Mouse (Mus musculus): Measurements from ENCODE around the gene Zbtb41. TPM values are rescaled to one million over a fixed set of nuclear protein-coding genes. Genes with fewer than 3 reads are reported as not detected.
"Not testable (repeated sequence)": the region's sequence is repeated elsewhere in the genome, so short reads cannot be mapped to it uniquely, and the experiment has no call there.

Zbtb41 gene
- polyA plus RNA-seq, 1 experiment, result 8.4 TPM

DNA sequence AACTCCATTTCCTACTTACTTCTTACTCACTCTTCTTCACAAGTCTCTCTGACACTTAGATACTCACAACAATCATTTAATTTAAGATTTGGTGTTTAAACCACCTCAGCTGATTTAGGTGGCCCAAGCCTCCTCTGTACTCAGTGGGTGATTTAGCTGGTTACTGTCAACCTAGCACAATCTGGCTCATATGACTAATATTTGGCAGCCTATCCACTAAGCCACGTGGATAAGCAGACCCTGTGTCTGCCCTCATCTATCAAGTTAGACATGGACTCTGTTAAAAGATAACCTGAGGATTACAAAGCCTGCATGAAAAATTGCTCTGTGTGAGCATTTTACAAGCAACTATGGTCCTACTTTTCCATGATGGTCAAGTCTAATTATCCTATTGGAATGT, 25.5 kb upstream of the Zbtb41 start:
- peak; percentile 87 for DNase-seq
- WGBS, result 13% methylated on average over 1 of the region's 1 CpGs
- H3K4me3 ChIP-seq (ENCODE audit: insufficient read depth, low read depth, low read length), result no peak overlapping the region

GRCm38 (mm10) chr1:139405766-139406165, 16.3 kb upstream of the Zbtb41 start:
- no peak for DNase-seq
- Histone ChIP-seq H3K27ac (ENCODE audit: insufficient read depth, low read depth, low read length) (no peak overlapping the region), H3K36me3 (ENCODE audit: control insufficient read depth, insufficient read depth, low read length) (no peaks in the 10 kb centered on the region), H3K4me3 (ENCODE audit: insufficient read depth, low read depth, low read length) (no peak overlapping the region), H3K4me1 (ENCODE audit: control insufficient read depth, insufficient read depth, low read length) (no peaks in the 10 kb centered on the region), H3K27me3 (replicated peaks; ENCODE audit: control insufficient read depth, insufficient read depth, low read length) (no peaks in the 10 kb centered on the region)
- TF ChIP-seq CTCF (conservative IDR thresholded peaks at IDR 0.05; ENCODE audit: insufficient read depth, insufficient read length, low read depth, low read length), result no peak
- TF ChIP-seq POLR2A (IDR thresholded peaks at IDR 0.05; ENCODE audit: low read depth, low read length), result no peak

More for the DNA sequence above, 25.5 kb upstream of the Zbtb41 start:
- H3K36me3 ChIP-seq (ENCODE audit: control insufficient read depth, insufficient read depth, low read length), result no peaks in the 10 kb centered on the region
- TF ChIP-seq POLR2A (IDR thresholded peaks at IDR 0.05; ENCODE audit: low read depth, low read length), result no peak
- TF ChIP-seq CTCF (conservative IDR thresholded peaks at IDR 0.05; ENCODE audit: insufficient read depth, insufficient read length, low read depth, low read length), result no peak
- H3K27me3 ChIP-seq (replicated peaks; ENCODE audit: control insufficient read depth, insufficient read depth, low read length), result no peaks in the 10 kb centered on the region
- H3K4me1 ChIP-seq (ENCODE audit: control insufficient read depth, insufficient read depth, low read length), result no peaks in the 10 kb centered on the region
- no peak overlapping the region for H3K27ac ChIP-seq (ENCODE audit: insufficient read depth, low read depth, low read length)

- H3K4me3 ChIP-seq (ENCODE audit: insufficient read depth, low read depth, low read length), result no peak overlapping the region
- 58% methylated on average over 5 of the region's 5 CpGs for WGBS
- no peak for TF ChIP-seq POLR2A (IDR thresholded peaks at IDR 0.05; ENCODE audit: low read depth, low read length)
- TF ChIP-seq CTCF (conservative IDR thresholded peaks at IDR 0.05; ENCODE audit: insufficient read depth, insufficient read length, low read depth, low read length), result peak; percentile 39
- H3K27me3 ChIP-seq (replicated peaks; ENCODE audit: control insufficient read depth, insufficient read depth, low read length), result no peaks in the 10 kb centered on the region
- no peaks in the 10 kb centered on the region for H3K4me1 ChIP-seq (ENCODE audit: control insufficient read depth, insufficient read depth, low read length)
- no peak for DNase-seq
- no peak overlapping the region for H3K27ac ChIP-seq (ENCODE audit: insufficient read depth, low read depth, low read length)
- no peaks in the 10 kb centered on the region for H3K36me3 ChIP-seq (ENCODE audit: control insufficient read depth, insufficient read depth, low read length)
Measured at GRCm38 (mm10) chr1:139407701-139408100, 14.4 kb upstream of the Zbtb41 start.

DNA sequence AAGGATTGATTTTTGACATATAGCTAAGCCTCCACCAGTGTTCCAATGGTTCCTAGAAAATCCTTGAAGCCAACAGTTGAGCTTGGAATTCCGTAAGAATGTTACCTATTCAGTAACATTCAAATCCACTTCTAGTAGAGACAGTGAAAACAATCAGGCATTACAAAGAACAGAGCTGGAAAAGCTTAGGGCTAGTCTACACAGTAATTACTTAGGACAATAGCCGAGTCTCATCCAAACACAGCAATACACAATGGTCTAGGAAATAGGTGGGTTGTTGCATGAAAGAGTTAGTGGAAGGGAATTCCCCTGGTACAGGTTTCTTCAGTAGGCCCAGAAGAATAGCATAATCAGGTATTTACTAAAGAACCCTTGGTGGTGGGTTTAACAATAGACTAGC, 9.7 kb upstream of the Zbtb41 start:
- H3K27me3 ChIP-seq (replicated peaks; ENCODE audit: control insufficient read depth, insufficient read depth, low read length); H3K4me1 ChIP-seq (ENCODE audit: control insufficient read depth, insufficient read depth, low read length); H3K4me3 ChIP-seq (ENCODE audit: insufficient read depth, low read depth, low read length); DNase-seq; H3K36me3 ChIP-seq (ENCODE audit: control insufficient read depth, insufficient read depth, low read length); H3K27ac ChIP-seq (ENCODE audit: insufficient read depth, low read depth, low read length): not testable (repeated sequence)
- 89% methylated on average over 2 of the region's 2 CpGs for WGBS

- no peaks in the 10 kb centered on the region for H3K4me1 ChIP-seq (ENCODE audit: control insufficient read depth, insufficient read depth, low read length)
- WGBS, result 79% methylated on average over 3 of the region's 3 CpGs
- no peaks in the 10 kb centered on the region for H3K27me3 ChIP-seq (replicated peaks; ENCODE audit: control insufficient read depth, insufficient read depth, low read length)
- DNase-seq, result no peak
- H3K36me3 ChIP-seq (ENCODE audit: control insufficient read depth, insufficient read depth, low read length), result no peaks in the 10 kb centered on the region
- TF ChIP-seq POLR2A (IDR thresholded peaks at IDR 0.05; ENCODE audit: low read depth, low read length) (no peak), CTCF (conservative IDR thresholded peaks at IDR 0.05; ENCODE audit: insufficient read depth, insufficient read length, low read depth, low read length) (no peak)
- no peak overlapping the region for H3K27ac ChIP-seq (ENCODE audit: insufficient read depth, low read depth, low read length)
- H3K4me3 ChIP-seq (ENCODE audit: insufficient read depth, low read depth, low read length), result no peak overlapping the region
Measured at GRCm38 (mm10) chr1:139413465-139413864, 8.6 kb upstream of the Zbtb41 start.

DNA sequence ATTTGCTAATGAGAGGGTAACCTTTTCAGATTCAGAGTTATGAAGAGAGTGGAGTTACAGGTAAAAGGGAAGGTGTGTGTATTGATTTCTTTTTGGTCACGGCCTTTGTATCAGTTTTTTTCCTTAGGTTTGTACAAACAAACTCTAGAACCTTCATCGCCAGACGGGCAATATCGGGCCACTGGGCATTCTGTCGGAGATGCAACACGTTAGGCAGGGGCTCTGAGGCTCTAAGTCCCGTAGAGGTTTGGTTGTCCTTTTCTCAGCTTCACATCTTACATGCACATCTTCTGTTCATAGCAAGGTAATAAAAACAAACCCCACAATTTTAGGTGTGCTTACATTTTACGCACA, 590 bp upstream of the Zbtb41 start:
- TF ChIP-seq CTCF (conservative IDR thresholded peaks at IDR 0.05; ENCODE audit: insufficient read depth, insufficient read length, low read depth, low read length), result no peak
- TF ChIP-seq POLR2A (IDR thresholded peaks at IDR 0.05; ENCODE audit: low read depth, low read length), result no peak
- DNase-seq, result no peak
- WGBS, result 1% methylated on average over 8 of the region's 8 CpGs
- Histone ChIP-seq H3K27me3 (replicated peaks; ENCODE audit: control insufficient read depth, insufficient read depth, low read length) (no peaks in the 10 kb centered on the region), H3K4me1 (ENCODE audit: control insufficient read depth, insufficient read depth, low read length) (peaks cover 10% of the 10 kb centered on the region), H3K4me3 (ENCODE audit: insufficient read depth, low read depth, low read length) (peak overlapping the region; percentile 72), H3K27ac (ENCODE audit: insufficient read depth, low read depth, low read length) (peak overlapping the region; percentile 81), H3K36me3 (ENCODE audit: control insufficient read depth, insufficient read depth, low read length) (no peaks in the 10 kb centered on the region)

GRCm38 (mm10) chr1:139422941-139423340, 853 bp downstream of the Zbtb41 start:
- no peaks in the 10 kb centered on the region for H3K27me3 ChIP-seq (replicated peaks; ENCODE audit: control insufficient read depth, insufficient read depth, low read length)
- DNase-seq, result peak; percentile 79
- 5% methylated on average over 10 of the region's 10 CpGs for WGBS
- H3K4me3 ChIP-seq (ENCODE audit: insufficient read depth, low read depth, low read length), result peak overlapping the region; percentile 72
- H3K27ac ChIP-seq (ENCODE audit: insufficient read depth, low read depth, low read length), result peak overlapping the region; percentile 30; the same call in 1 of the 2 replicates
- peaks cover 10% of the 10 kb centered on the region for H3K4me1 ChIP-seq (ENCODE audit: control insufficient read depth, insufficient read depth, low read length)
- H3K36me3 ChIP-seq (ENCODE audit: control insufficient read depth, insufficient read depth, low read length), result no peaks in the 10 kb centered on the region
- TF ChIP-seq POLR2A (IDR thresholded peaks at IDR 0.05; ENCODE audit: low read depth, low read length), result no peak
- TF ChIP-seq CTCF (conservative IDR thresholded peaks at IDR 0.05; ENCODE audit: insufficient read depth, insufficient read length, low read depth, low read length), result no peak

GRCm38 (mm10) chr1:139423931-139424330, 1.8 kb downstream of the Zbtb41 start:
- TF ChIP-seq CTCF (conservative IDR thresholded peaks at IDR 0.05; ENCODE audit: insufficient read depth, insufficient read length, low read depth, low read length), result no peak
- no peak for TF ChIP-seq POLR2A (IDR thresholded peaks at IDR 0.05; ENCODE audit: low read depth, low read length)

More at GRCm38 (mm10) chr1:139423931-139424330, 1.8 kb downstream of the Zbtb41 start:
- no peak overlapping the region for H3K27ac ChIP-seq (ENCODE audit: insufficient read depth, low read depth, low read length)
- H3K27me3 ChIP-seq (replicated peaks; ENCODE audit: control insufficient read depth, insufficient read depth, low read length), result no peaks in the 10 kb centered on the region
- no peak for DNase-seq
- H3K4me1 ChIP-seq (ENCODE audit: control insufficient read depth, insufficient read depth, low read length), result peaks cover 10% of the 10 kb centered on the region
- peak overlapping the region; percentile 5 for H3K4me3 ChIP-seq (ENCODE audit: insufficient read depth, low read depth, low read length)
- WGBS, result 27% methylated on average over 10 of the region's 10 CpGs
- H3K36me3 ChIP-seq (ENCODE audit: control insufficient read depth, insufficient read depth, low read length), result no peaks in the 10 kb centered on the region; the same call in 1 of the 2 replicates

Measured in kidney, adult 2 months (tissue).